Mouse (Mus musculus) hindbrain, embryonic 11.5 days (tissue): ENCODE results near the gene Arl13a. TPM values are rescaled to one million over a fixed set of nuclear protein-coding genes. Genes with fewer than 3 reads are reported as not detected.

Source experiments
- ATAC-seq: fragments of 200-750 bp; cut with Nextera tagmentation; 2 replicates; pipeline ENCODE4 v1.8.0; 2017; ENCODE audit warnings: mild to moderate bottlenecking, moderate TSS enrichment, moderate library complexity; ENCODE audit not compliant: low FRiP score
- DNase-seq: peaks from one replicate; pipeline ENCODE4 v3.0.0-alpha.2; 2015; ENCODE audit warnings: low spot score
- H3K27ac ChIP-seq: fragments of 300-500 bp; sonication (generic); 2 replicates; pipeline ENCODE4 v1.5.1; 2014; ENCODE audit warnings: mild to moderate bottlenecking, low read depth, low read length
- H3K27me3 ChIP-seq: fragments of 300-500 bp; sonication (generic); 2 replicates; pipeline ENCODE4 v1.6.1; 2014; ENCODE audit warnings: mild to moderate bottlenecking, low read length, moderate library complexity, mixed read lengths; ENCODE audit not compliant: control insufficient read depth, insufficient read depth
- H3K36me3 ChIP-seq: fragments of 300-500 bp; sonication (generic); 2 replicates; pipeline ENCODE4 v1.6.1; 2014; ENCODE audit warnings: mild to moderate bottlenecking, low read length, moderate library complexity, mixed read lengths; ENCODE audit not compliant: control insufficient read depth, insufficient read depth
- H3K4me1 ChIP-seq: fragments of 300-500 bp; sonication (generic); replicated peaks from 2 replicates; pipeline ENCODE4 v1.6.1; 2014; ENCODE audit warnings: low read length, mixed read lengths; ENCODE audit not compliant: control insufficient read depth, insufficient read depth
- H3K4me2 ChIP-seq: fragments of 300-500 bp; sonication (generic); replicated peaks from 2 replicates; pipeline ENCODE4 v1.6.1; 2014; ENCODE audit warnings: mild to moderate bottlenecking, low read depth, low read length
- H3K4me3 ChIP-seq: fragments of 300-500 bp; sonication (generic); 2 replicates; pipeline ENCODE4 v1.5.1; 2014; ENCODE audit warnings: low read depth, low read length
- H3K9ac ChIP-seq: fragments of 300-500 bp; sonication (generic); 2 replicates; pipeline ENCODE4 v1.6.1; 2014; ENCODE audit warnings: low read depth, low read length
- H3K9me3 ChIP-seq: fragments of 300-500 bp; sonication (generic); 2 replicates; pipeline ENCODE4 v1.6.1; 2016; ENCODE audit warnings: low read length; ENCODE audit not compliant: control insufficient read depth
- WGBS: fragments of 180-500 bp; shearing (Covaris S2); extraction: QIAGEN DNeasy Blood & Tissue Kit; methylation state at CpG from one replicate; pipeline ENCODE4 v1.1.7; 2014; 5-methylcytosine and 5-hydroxymethylcytosine counted together
- polyA plus RNA-seq: library from polyadenylated mRNA; unstranded; fragments of >200 nt; fragmentation: Nextera tagmentation; extraction: Ambion mirVana; gene quantifications from 2 replicates; pipeline ENCODE4 v1.2.1, GENCODE M21; 2014

The Arl13a gene
- polyA plus RNA-seq, 1 experiment from 2014 or later = not detected

DNA sequence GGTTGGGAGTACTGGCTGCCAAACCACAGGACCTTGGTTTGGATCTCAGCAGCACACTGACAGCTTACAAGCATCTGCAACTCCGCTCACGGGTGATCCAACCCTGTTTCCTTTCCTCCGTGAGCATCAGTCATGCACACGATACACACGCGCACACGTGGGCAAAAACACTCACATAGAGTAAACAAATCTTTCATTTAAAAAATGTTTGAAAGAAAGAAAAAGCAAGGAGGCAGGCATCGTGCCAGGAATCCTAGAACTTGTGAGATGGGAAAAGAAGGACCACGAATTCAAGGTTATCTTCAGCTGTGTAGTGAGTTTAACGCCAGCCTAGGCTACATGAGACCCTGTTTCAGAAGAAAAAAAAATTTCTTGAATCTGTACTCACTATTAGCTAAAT is 58.6 kb downstream of the Arl13a start:
- no peaks in the 10 kb centered on the region for H3K9me3 ChIP-seq
- no peaks in the 10 kb centered on the region for H3K27me3 ChIP-seq
- no peak overlapping the region for H3K4me2 ChIP-seq
- H3K27ac ChIP-seq = no peak overlapping the region
- no peaks in the 10 kb centered on the region for H3K36me3 ChIP-seq
- no peak overlapping the region for H3K9ac ChIP-seq
- H3K4me1 ChIP-seq = no peaks in the 10 kb centered on the region
- H3K4me3 ChIP-seq = no peak overlapping the region
- 90% methylated on average over 10 of the region's 10 CpGs for WGBS
- ATAC-seq (no peak), DNase-seq (no peak)

DNA sequence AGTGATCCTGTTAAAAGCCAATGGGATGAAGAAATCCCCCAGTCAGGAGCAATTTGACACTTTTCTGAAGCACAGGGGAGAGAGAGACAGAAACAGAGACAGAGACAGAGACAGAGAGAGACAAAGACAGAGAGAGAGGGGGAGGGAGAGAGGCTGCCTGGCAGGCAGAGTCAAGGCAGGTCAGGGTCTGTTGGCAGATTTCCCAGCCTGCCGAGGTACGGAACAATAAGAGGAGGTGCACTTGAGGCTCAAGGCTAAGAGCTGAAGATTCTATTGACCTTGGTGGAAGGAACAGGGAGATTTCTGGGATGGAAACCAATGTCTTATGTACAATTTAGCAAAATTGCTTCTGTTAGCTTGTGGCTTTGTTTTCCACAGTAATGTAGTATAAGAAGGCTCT is 60.9 kb downstream of the Arl13a start:
- no peaks in the 10 kb centered on the region for H3K9me3 ChIP-seq
- H3K27me3 ChIP-seq = no peaks in the 10 kb centered on the region
- no peak overlapping the region for H3K4me3 ChIP-seq
- DNase-seq = no peak
- no peak overlapping the region for H3K27ac ChIP-seq
- no peak overlapping the region for H3K4me2 ChIP-seq
- no peaks in the 10 kb centered on the region for H3K36me3 ChIP-seq
- no peak for ATAC-seq
- 73% methylated on average over 2 of the region's 2 CpGs for WGBS
- no peak overlapping the region for H3K9ac ChIP-seq
- H3K4me1 ChIP-seq = no peaks in the 10 kb centered on the region

Other genes with a start within 250 kb of the Arl13a start
- gene Sytl4, start 205.7 kb upstream of the Arl13a start, polyA plus RNA-seq = 1.8 and 2.5 TPM in 2 replicates
- 66.7 and 71.3 TPM in 2 replicates for gene Cstf2, start 128.3 kb upstream of the Arl13a start, polyA plus RNA-seq
- 0.11 TPM in 1 of 2 replicates, not detected in the other for gene Xkrx, start 25.4 kb upstream of the Arl13a start, polyA plus RNA-seq
- 0.11 TPM in 1 of 2 replicates, not detected in the other for gene Nox1, start 34.5 kb downstream of the Arl13a start, polyA plus RNA-seq
- gene Trmt2b, start 89.5 kb downstream of the Arl13a start, polyA plus RNA-seq = 7.3 and 7.6 TPM in 2 replicates
- 27.9 and 31.5 TPM in 2 replicates for gene Tmem35a, start 107.7 kb downstream of the Arl13a start, polyA plus RNA-seq
- 27.6 and 28.2 TPM in 2 replicates for gene Cenpi, start 120.6 kb downstream of the Arl13a start, polyA plus RNA-seq
- gene Drp2, start 217.1 kb downstream of the Arl13a start, polyA plus RNA-seq = 6.5 and 8.4 TPM in 2 replicates